Mouse (Mus musculus) CH12.LX (cell line): ENCODE results near the gene Fam71f1. TPM values are rescaled to one million over a fixed set of nuclear protein-coding genes. Genes with fewer than 3 reads are reported as not detected.

ENCODE experiments used
- DNase-seq: peaks from one replicate; pipeline ENCODE4 v3.0.0-alpha.2; 2013; ENCODE audit errors: extremely low read depth
- H3K27ac ChIP-seq: 2 replicates; pipeline ENCODE4 v1.5.1; 2012; ENCODE audit warnings: low read depth, mild to moderate bottlenecking, control low read depth, moderate library complexity; ENCODE audit not compliant: insufficient read depth
- H3K27me3 ChIP-seq: replicated peaks from 2 replicates; pipeline ENCODE3; 2012; ENCODE audit warnings: inconsistent platforms
- H3K36me3 ChIP-seq, 2 experiments: replicated peaks in 1 of 2; 2 replicates each; pipeline versions ENCODE3 to v1.6.1; 2012; ENCODE audit warnings: inconsistent platforms in 1 of 2, low read length in 1 of 2, mild to moderate bottlenecking in 1 of 2, mixed read lengths in 1 of 2, moderate library complexity in 1 of 2; ENCODE audit not compliant: control insufficient read depth in 1 of 2, insufficient read depth in 1 of 2
- H3K4me1 ChIP-seq, 2 experiments: 2 replicates each; pipeline ENCODE4 v1.6.1; 2012; ENCODE audit warnings: inconsistent platforms in 1 of 2, moderate library complexity in 1 of 2; ENCODE audit not compliant: insufficient read depth in 2 of 2, control insufficient read depth in 1 of 2
- H3K4me2 ChIP-seq: 2 replicates; pipeline ENCODE4 v1.6.1; 2012; ENCODE audit warnings: low read depth, mild to moderate bottlenecking, control low read depth; ENCODE audit not compliant: poor library complexity, insufficient read depth, severe bottlenecking
- H3K4me3 ChIP-seq, 3 experiments: fragments of 150-350 bp in 1 of 3; sonication (generic) in 1 of 3; replicated peaks in 1 of 3; 2 replicates each; pipeline versions ENCODE3 to v1.5.1; 2011 to 2012; ENCODE audit warnings: low read depth in 2 of 3, low read length in 2 of 3, mild to moderate bottlenecking in 2 of 3, moderate library complexity in 2 of 3, control low read depth in 1 of 3, improper control_type of control experiment in 1 of 3, inconsistent platforms in 1 of 3, mixed read lengths in 1 of 3; ENCODE audit not compliant: poor library complexity in 1 of 3
- H3K79me2 ChIP-seq: replicated peaks from 2 replicates; pipeline ENCODE4 v1.6.1; 2012; ENCODE audit warnings: mild to moderate bottlenecking, moderate library complexity; ENCODE audit not compliant: control insufficient read depth, poor library complexity, insufficient read depth, severe bottlenecking; ENCODE audit errors: extremely low read depth
- H3K9ac ChIP-seq: 2 replicates; pipeline ENCODE4 v1.6.1; 2012; ENCODE audit warnings: low read depth, mild to moderate bottlenecking, control low read depth, moderate library complexity; ENCODE audit not compliant: insufficient read depth
- H3K9me3 ChIP-seq: replicated peaks from 2 replicates; pipeline ENCODE3; 2012; ENCODE audit warnings: low read length, inconsistent platforms, mixed read lengths
- BHLHE40 ChIP-seq: IDR thresholded peaks from 2 replicates; pipeline ENCODE4 v1.6.1; 2011; ENCODE audit warnings: mild to moderate bottlenecking, low read depth, low read length, improper control_type of control experiment
- CHD1 ChIP-seq: IDR thresholded peaks from 2 replicates; pipeline ENCODE4 v1.6.1; 2012; ENCODE audit warnings: low read depth, low read length, improper control_type of control experiment, inconsistent platforms
- CHD2 ChIP-seq: IDR thresholded peaks from 2 replicates; pipeline ENCODE4 v1.6.1; 2011; ENCODE audit warnings: low read length, improper control_type of control experiment
- CTCF ChIP-seq, 2 experiments: IDR thresholded peaks in 1 of 2; conservative IDR thresholded peaks in 1 of 2; 2 replicates each; pipeline ENCODE4 v1.5.1; 2011 to 2012; ENCODE audit warnings: low read depth in 2 of 2, low read length in 2 of 2, improper control_type of control experiment in 1 of 2, inconsistent platforms in 1 of 2, mild to moderate bottlenecking in 1 of 2, moderate library complexity in 1 of 2
- E2F4 ChIP-seq: IDR thresholded peaks from 2 replicates; pipeline ENCODE4 v1.6.1; 2011; ENCODE audit warnings: low read depth, low read length, improper control_type of control experiment; ENCODE audit not compliant: insufficient replicate concordance
- ELF1 ChIP-seq: IDR thresholded peaks from 2 replicates; pipeline ENCODE4 v1.6.1; 2014; ENCODE audit warnings: low read depth, mild to moderate bottlenecking, inconsistent platforms, low read length, improper control_type of control experiment
- EP300 ChIP-seq: IDR thresholded peaks from 2 replicates; pipeline ENCODE4 v1.6.1; 2011; ENCODE audit warnings: low read length, improper control_type of control experiment
- ETS1 ChIP-seq: conservative IDR thresholded peaks from 2 replicates; pipeline ENCODE4 v1.6.1; 2012; ENCODE audit warnings: low read depth, mild to moderate bottlenecking, inconsistent platforms, low read length, improper control_type of control experiment, moderate library complexity
- GABPA ChIP-seq: IDR thresholded peaks from 2 replicates; pipeline ENCODE4 v1.6.1; 2012; ENCODE audit warnings: low read depth, low read length, improper control_type of control experiment, inconsistent platforms; ENCODE audit not compliant: insufficient replicate concordance
- HCFC1 ChIP-seq: IDR thresholded peaks from 2 replicates; pipeline ENCODE4 v1.6.1; 2012; ENCODE audit warnings: low read depth, mild to moderate bottlenecking, inconsistent platforms, low read length, improper control_type of control experiment
- KAT2A ChIP-seq: IDR thresholded peaks from 2 replicates; pipeline ENCODE4 v1.6.1; 2012; ENCODE audit warnings: low read length, improper control_type of control experiment, inconsistent platforms; ENCODE audit not compliant: insufficient replicate concordance
- MAFK ChIP-seq: IDR thresholded peaks from 2 replicates; pipeline ENCODE4 v1.6.1; 2011; ENCODE audit warnings: low read length, improper control_type of control experiment; ENCODE audit not compliant: insufficient replicate concordance
- MAX ChIP-seq: IDR thresholded peaks from 2 replicates; pipeline ENCODE4 v1.6.1; 2011; ENCODE audit warnings: low read length, improper control_type of control experiment
- MAZ ChIP-seq: IDR thresholded peaks from 2 replicates; pipeline ENCODE4 v1.6.1; 2012; ENCODE audit warnings: low read depth, mild to moderate bottlenecking, inconsistent platforms, low read length, improper control_type of control experiment, moderate library complexity
- MEF2A ChIP-seq: IDR thresholded peaks from 2 replicates; pipeline ENCODE4 v1.6.1; 2014; ENCODE audit warnings: low read depth, mild to moderate bottlenecking, inconsistent platforms, low read length, improper control_type of control experiment, borderline replicate concordance
- MXI1 ChIP-seq: IDR thresholded peaks from 2 replicates; pipeline ENCODE4 v1.6.1; 2011; ENCODE audit warnings: mild to moderate bottlenecking, low read depth, low read length, improper control_type of control experiment
- MYC ChIP-seq: IDR thresholded peaks from 2 replicates; pipeline ENCODE4 v1.6.1; 2011; ENCODE audit warnings: low read depth, mild to moderate bottlenecking, improper control_type of control experiment, low read length
- NELFE ChIP-seq: IDR thresholded peaks from 2 replicates; pipeline ENCODE4 v1.6.1; 2011; ENCODE audit warnings: low read depth, low read length, improper control_type of control experiment
- NRF1 ChIP-seq: IDR thresholded peaks from 2 replicates; pipeline ENCODE4 v1.6.1; 2014; ENCODE audit warnings: low read depth, mild to moderate bottlenecking, inconsistent platforms, low read length, improper control_type of control experiment, moderate library complexity
- PAX5 ChIP-seq: IDR thresholded peaks from 2 replicates; pipeline ENCODE4 v1.6.1; 2012; ENCODE audit warnings: low read length, inconsistent platforms, mixed read lengths
- POLR2A ChIP-seq: IDR thresholded peaks from 2 replicates; pipeline ENCODE4 v1.6.1; 2011; ENCODE audit warnings: low read depth, mild to moderate bottlenecking, improper control_type of control experiment, low read length
- RAD21 ChIP-seq: IDR thresholded peaks from 2 replicates; pipeline ENCODE4 v1.6.1; 2011; ENCODE audit warnings: low read depth, mild to moderate bottlenecking, low read length, improper control_type of control experiment, moderate library complexity
- RCOR1 ChIP-seq: conservative IDR thresholded peaks from 2 replicates; pipeline ENCODE4 v1.6.1; 2012; ENCODE audit warnings: low read depth, mild to moderate bottlenecking, inconsistent platforms, low read length, improper control_type of control experiment
- SMC3 ChIP-seq: IDR thresholded peaks from 2 replicates; pipeline ENCODE4 v1.6.1; 2011; ENCODE audit warnings: low read depth, low read length, improper control_type of control experiment
- USF1 ChIP-seq: IDR thresholded peaks from 2 replicates; pipeline ENCODE4 v1.6.1; 2014; ENCODE audit warnings: low read depth, mild to moderate bottlenecking, inconsistent platforms, low read length, improper control_type of control experiment
- USF2 ChIP-seq: conservative IDR thresholded peaks from 2 replicates; pipeline ENCODE4 v1.6.1; 2011; ENCODE audit warnings: low read depth, low read length, improper control_type of control experiment
- ZC3H11A ChIP-seq: IDR thresholded peaks from 2 replicates; pipeline ENCODE4 v1.6.1; 2012; ENCODE audit warnings: low read depth, mild to moderate bottlenecking, inconsistent platforms, low read length, improper control_type of control experiment
- ZNF384 ChIP-seq: IDR thresholded peaks from 2 replicates; pipeline ENCODE4 v1.6.1; 2012; ENCODE audit warnings: low read depth, low read length, improper control_type of control experiment, inconsistent platforms
- dilution Hi-C: fragments of 300-500 bp; cut with MboI; formaldehyde crosslinking; loops from 2 replicates; pipeline ENCODE4 v1.14.3; 2020; ENCODE audit warnings: low sequenced_read_pairs; ENCODE audit not compliant: extremely low pct_unique_long_range_greater_than_20kb, extremely low pct_ligation_motif_present
- in situ Hi-C: fragments of 300-500 bp; cut with MboI; formaldehyde crosslinking; loops from 3 replicates; pipeline ENCODE4 v1.14.3; 2019; ENCODE audit warnings: low sequenced_read_pairs, low pct_ligation_motif_present, low pct_unique_long_range_greater_than_20kb, mixed read lengths
- polyA plus RNA-seq: library from polyadenylated mRNA; unstranded; fragments of >175 nt; gene quantifications from 2 replicates; pipeline ENCODE4 v1.2.1, GENCODE M21; 2012; ENCODE audit warnings: low read depth; ENCODE audit not compliant: insufficient read length
- total RNA-seq, 2 experiments: library from RNA; depleted of rRNA; stranded (reverse); fragments of 300-350 nt in 1 of 2; fragments of >200 nt in 1 of 2; gene quantifications; 2 replicates each; pipeline ENCODE4 v1.2.3; 2012 to 2014

Fam71f1 gene
- total and polyA plus RNA-seq, 3 experiments = not detected

- peak; percentile 88 for TF ChIP-seq MAFK
- TF ChIP-seq CHD2 = no peak
- TF ChIP-seq E2F4 = no peak
- TF ChIP-seq MXI1 = no peak
- no peak for TF ChIP-seq ZNF384
- TF ChIP-seq RAD21 = no peak
- TF ChIP-seq RCOR1 = no peak
- no peak for TF ChIP-seq GABPA
- TF ChIP-seq BHLHE40 = 0 out of 2 replicates have a peak, but pooled peaks have one; percentile 10
- no peak for TF ChIP-seq MYC
- TF ChIP-seq USF2 = no peak
- no peak for TF ChIP-seq ETS1
- peak; percentile 22; the same call in 1 of the 2 replicates for TF ChIP-seq EP300
- no peak for TF ChIP-seq NELFE
- no peak for TF ChIP-seq CTCF (conservative IDR thresholded peaks at IDR 0.05 in 1 of 2, IDR thresholded peaks at IDR 0.05 in 1 of 2; ENCODE audit: low read depth in 2 of 2, low read length in 2 of 2)
- no peak for TF ChIP-seq KAT2A
- peaks cover 10 to 21% of the 10 kb centered on the region in 2 experiments for H3K4me1 ChIP-seq
- no peak overlapping the region for H3K9ac ChIP-seq
- no peak overlapping the region for H3K4me3 ChIP-seq
- no peaks in the 10 kb centered on the region for H3K36me3 ChIP-seq
- no peak overlapping the region for H3K4me2 ChIP-seq
- DNase-seq = no peak
- peaks cover 80% of the 10 kb centered on the region for H3K27me3 ChIP-seq
- H3K79me2 ChIP-seq = no peaks in the 10 kb centered on the region
- dilution Hi-C loops = no loop called here
- H3K27ac ChIP-seq = no peak overlapping the region
- in situ Hi-C loops = no loop called here
- H3K9me3 ChIP-seq = peaks cover 8% of the 10 kb centered on the region
Measured at GRCm38 (mm10) chr6:29326961-29327360, 8.0 kb downstream of the Fam71f1 start.

GRCm38 (mm10) chr6:29329514-29329913 is 10.6 kb downstream of the Fam71f1 start:
- peak; percentile 48 for DNase-seq
- no peak for TF ChIP-seq POLR2A
- TF ChIP-seq PAX5 = no peak
- no peak for TF ChIP-seq USF1
- no peak for TF ChIP-seq RAD21
- TF ChIP-seq CTCF (conservative IDR thresholded peaks at IDR 0.05 in 1 of 2, IDR thresholded peaks at IDR 0.05 in 1 of 2; ENCODE audit: low read depth in 2 of 2, low read length in 2 of 2) = no peak
- TF ChIP-seq RCOR1 = no peak
- TF ChIP-seq ETS1 = no peak
- TF ChIP-seq ZC3H11A = no peak
- TF ChIP-seq SMC3 = no peak
- TF ChIP-seq EP300 = no peak
- no peak for TF ChIP-seq CHD1
- TF ChIP-seq MAZ = no peak
- no peak for TF ChIP-seq ZNF384
- no peak for TF ChIP-seq HCFC1
- TF ChIP-seq MAX = no peak
- TF ChIP-seq MAFK = no peak
- no peak for TF ChIP-seq ELF1
- TF ChIP-seq NRF1 = no peak
- no peak for TF ChIP-seq MEF2A
- Histone ChIP-seq H3K27ac (no peak overlapping the region), H3K36me3 (no peaks in the 10 kb centered on the region), H3K27me3 (peaks cover 90% of the 10 kb centered on the region), H3K9me3 (peaks cover 8% of the 10 kb centered on the region), H3K79me2 (no peaks in the 10 kb centered on the region), H3K9ac (no peak overlapping the region), H3K4me1 (peaks cover 4 to 10% of the 10 kb centered on the region in 2 experiments; a peak in 2 of 4 replicates), H3K4me2 (no peak overlapping the region), H3K4me3 (no peak overlapping the region)
- in situ Hi-C loops (no loop called here), dilution Hi-C loops (no loop called here)
